Mouse (Mus musculus) stomach, embryonic 15.5 days (tissue): ENCODE measurements around the gene Haus6. TPM values are rescaled to one million over a fixed set of nuclear protein-coding genes. Genes with fewer than 3 reads are reported as not detected.
A peak's percentile ranks its signal among the peaks of the same experiment; 100 is the strongest.
"Not testable (repeated sequence)": the region's sequence is repeated elsewhere in the genome, so short reads cannot be mapped to it uniquely, and the experiment has no call there.

Experiments
- ATAC-seq: fragments of 200-750 bp; cut with Nextera tagmentation; 2 replicates; pipeline ENCODE4 v1.8.0; 2017; ENCODE audit warnings: low read depth, moderate number of reproducible peaks, moderate TSS enrichment; ENCODE audit not compliant: insufficient read depth, low FRiP score
- H3K27ac ChIP-seq: fragments of 300-500 bp; sonication (generic); 2 replicates; pipeline ENCODE4 v1.5.1; 2015; ENCODE audit warnings: mild to moderate bottlenecking, inconsistent platforms
- H3K27me3 ChIP-seq: fragments of 300-500 bp; sonication (generic); replicated peaks from 2 replicates; pipeline ENCODE4 v1.6.1; 2015; ENCODE audit warnings: inconsistent platforms
- H3K36me3 ChIP-seq: fragments of 300-500 bp; sonication (generic); 2 replicates; pipeline ENCODE4 v1.6.1; 2015; ENCODE audit warnings: inconsistent platforms
- H3K4me1 ChIP-seq: fragments of 300-500 bp; sonication (generic); 2 replicates; pipeline ENCODE4 v1.6.1; 2015; ENCODE audit warnings: inconsistent platforms
- H3K4me2 ChIP-seq: fragments of 300-500 bp; sonication (generic); 2 replicates; pipeline ENCODE4 v1.6.1; 2015; ENCODE audit warnings: mild to moderate bottlenecking, inconsistent platforms
- H3K4me3 ChIP-seq: fragments of 300-500 bp; sonication (generic); replicated peaks from 2 replicates; pipeline ENCODE4 v1.5.1; 2015; ENCODE audit warnings: inconsistent platforms
- H3K9ac ChIP-seq: fragments of 300-500 bp; sonication (generic); 2 replicates; pipeline ENCODE4 v1.6.1; 2015; ENCODE audit warnings: inconsistent platforms
- H3K9me3 ChIP-seq: fragments of 300-500 bp; sonication (generic); 2 replicates; pipeline ENCODE4 v1.6.1; 2016; ENCODE audit warnings: inconsistent platforms
- WGBS: fragments of 180-500 bp; shearing (Covaris S2); methylation state at CpG from one replicate; pipeline ENCODE4 v1.1.7; 2015; 5-methylcytosine and 5-hydroxymethylcytosine counted together
- polyA plus RNA-seq: library from polyadenylated mRNA; unstranded; fragments of >200 nt; fragmentation: Nextera tagmentation; extraction: Ambion mirVana; gene quantifications from 2 replicates; pipeline ENCODE4 v1.2.1, GENCODE M21; 2015

The Haus6 gene
- polyA plus RNA-seq, result 14.4 and 14.5 TPM in 2 replicates

- Histone ChIP-seq H3K9me3 (no peaks in the 10 kb centered on the region), H3K27ac (peak within 1 kb of the TSS; percentile 78), H3K27me3 (no peaks in the 10 kb centered on the region), H3K9ac (peak within 1 kb of the TSS; percentile 81), H3K36me3 (no peaks in the 10 kb centered on the region), H3K4me3 (peak within 1 kb of the TSS; percentile 90), H3K4me1 (peaks cover 4% of the 10 kb centered on the region; the same call in 1 of the 2 replicates), H3K4me2 (peak within 1 kb of the TSS; percentile 68)
- peak; percentile 100 for ATAC-seq
- under 1% methylated on average over 59 of the region's 59 CpGs for WGBS
Measured at GRCm38 (mm10) chr4:86611524-86612288, at the start of gene Haus6. Haus6 (minus strand) TSS chr4:86612055.

GRCm38 (mm10) chr4:86657176-86657575, 45.3 kb upstream of the Haus6 start:
- Histone ChIP-seq H3K36me3 (peaks cover 37% of the 10 kb centered on the region), H3K27ac (no peak overlapping the region)

GRCm38 (mm10) chr4:86656410-86656809, 44.6 kb upstream of the Haus6 start:
- not testable (repeated sequence) for H3K27ac ChIP-seq, H3K4me1 ChIP-seq, H3K4me2 ChIP-seq, H3K9me3 ChIP-seq, H3K4me3 ChIP-seq, ATAC-seq, H3K27me3 ChIP-seq, H3K9ac ChIP-seq
- 93% methylated on average over 8 of the region's 8 CpGs for WGBS
- H3K36me3 ChIP-seq, result peaks cover 30% of the 10 kb centered on the region

More at GRCm38 (mm10) chr4:86657176-86657575, 45.3 kb upstream of the Haus6 start:
- 95% methylated on average over 12 of the region's 12 CpGs for whole genome bisulfite sequencing
- Histone ChIP-seq H3K9ac (no peak overlapping the region), H3K4me1 (no peaks in the 10 kb centered on the region), H3K9me3 (no peaks in the 10 kb centered on the region), H3K4me2 (no peak overlapping the region), H3K27me3 (no peaks in the 10 kb centered on the region), H3K4me3 (no peak overlapping the region)
- no peak for ATAC-seq

- 73% methylated on average over 10 of the region's 10 CpGs for whole genome bisulfite sequencing
- H3K4me1 ChIP-seq, result no peaks in the 10 kb centered on the region
- no peaks in the 10 kb centered on the region for H3K27me3 ChIP-seq
- H3K4me2 ChIP-seq, result no peak overlapping the region
- H3K36me3 ChIP-seq, result peaks cover 4% of the 10 kb centered on the region; the same call in 1 of the 2 replicates
- no peak overlapping the region for H3K4me3 ChIP-seq
- H3K9ac ChIP-seq, result no peak overlapping the region
- ATAC-seq, result no peak
- no peak overlapping the region for H3K27ac ChIP-seq
- H3K9me3 ChIP-seq, result no peaks in the 10 kb centered on the region
Measured at GRCm38 (mm10) chr4:86651686-86652384, 40.0 kb upstream of the Haus6 start.

GRCm38 (mm10) chr4:86648394-86648793, 36.5 kb upstream of the Haus6 start:
- not testable (repeated sequence) for H3K27me3 ChIP-seq, H3K4me2 ChIP-seq

GRCm38 (mm10) chr4:86637561-86637960, 25.7 kb upstream of the Haus6 start:
- H3K9ac ChIP-seq, H3K36me3 ChIP-seq, H3K4me3 ChIP-seq, H3K4me2 ChIP-seq, H3K27ac ChIP-seq, ATAC-seq, H3K27me3 ChIP-seq, H3K4me1 ChIP-seq, H3K9me3 ChIP-seq: not testable (repeated sequence)
- WGBS, result 76% methylated on average over 9 of the region's 9 CpGs

More at GRCm38 (mm10) chr4:86648394-86648793, 36.5 kb upstream of the Haus6 start:
- not testable (repeated sequence) for H3K27ac ChIP-seq, H3K4me1 ChIP-seq, H3K9ac ChIP-seq, H3K4me3 ChIP-seq, H3K9me3 ChIP-seq, ATAC-seq, H3K36me3 ChIP-seq
- WGBS, result 91% methylated on average over 10 of the region's 13 CpGs

GRCm38 (mm10) chr4:86634873-86635272, 23.0 kb upstream of the Haus6 start:
- not testable (repeated sequence) for H3K9me3 ChIP-seq, H3K4me1 ChIP-seq, H3K4me2 ChIP-seq, H3K36me3 ChIP-seq, H3K9ac ChIP-seq, H3K27me3 ChIP-seq, H3K4me3 ChIP-seq, H3K27ac ChIP-seq
- peak; percentile 96 for ATAC-seq

GRCm38 (mm10) chr4:86634312-86634711, 22.5 kb upstream of the Haus6 start:
- not testable (repeated sequence) for H3K27ac ChIP-seq, H3K4me1 ChIP-seq, H3K4me2 ChIP-seq, H3K36me3 ChIP-seq, ATAC-seq, H3K4me3 ChIP-seq, H3K9ac ChIP-seq, H3K9me3 ChIP-seq, H3K27me3 ChIP-seq

- H3K9ac ChIP-seq, result not testable (repeated sequence)
Measured at GRCm38 (mm10) chr4:86632556-86632955, 20.7 kb upstream of the Haus6 start.

GRCm38 (mm10) chr4:86631831-86632230, 20.0 kb upstream of the Haus6 start:
- no peak for ATAC-seq
- WGBS, result 35% methylated on average over 4 of the region's 4 CpGs

More at GRCm38 (mm10) chr4:86632556-86632955, 20.7 kb upstream of the Haus6 start:
- WGBS, result 75% methylated on average over 5 of the region's 5 CpGs
- H3K4me2 ChIP-seq, H3K27ac ChIP-seq, H3K4me1 ChIP-seq, ATAC-seq, H3K36me3 ChIP-seq, H3K4me3 ChIP-seq, H3K9me3 ChIP-seq, H3K27me3 ChIP-seq: not testable (repeated sequence)

GRCm38 (mm10) chr4:86626496-86626895, 14.6 kb upstream of the Haus6 start:
- H3K4me1 ChIP-seq, H3K27ac ChIP-seq, H3K9ac ChIP-seq, H3K36me3 ChIP-seq, H3K27me3 ChIP-seq, H3K9me3 ChIP-seq, H3K4me3 ChIP-seq, H3K4me2 ChIP-seq: not testable (repeated sequence)
- ATAC-seq, result peak; percentile 39; the same call in 1 of the 2 replicates
- 73% methylated on average over 7 of the region's 7 CpGs for WGBS

More at GRCm38 (mm10) chr4:86631831-86632230, 20.0 kb upstream of the Haus6 start:
- no peaks in the 10 kb centered on the region for H3K36me3 ChIP-seq
- H3K4me1 ChIP-seq, result no peaks in the 10 kb centered on the region
- no peak overlapping the region for H3K9ac ChIP-seq
- no peak overlapping the region for H3K27ac ChIP-seq
- H3K4me3 ChIP-seq, result no peak overlapping the region
- no peaks in the 10 kb centered on the region for H3K27me3 ChIP-seq
- no peak overlapping the region for H3K4me2 ChIP-seq
- no peaks in the 10 kb centered on the region for H3K9me3 ChIP-seq

GRCm38 (mm10) chr4:86625463-86625862, 13.6 kb upstream of the Haus6 start:
- WGBS, result 85% methylated on average over 5 of the region's 5 CpGs
- no peak overlapping the region for H3K4me3 ChIP-seq
- H3K4me1 ChIP-seq, result no peaks in the 10 kb centered on the region
- no peaks in the 10 kb centered on the region for H3K36me3 ChIP-seq
- no peaks in the 10 kb centered on the region for H3K9me3 ChIP-seq
- no peak overlapping the region for H3K4me2 ChIP-seq
- H3K9ac ChIP-seq, result no peak overlapping the region
- no peaks in the 10 kb centered on the region for H3K27me3 ChIP-seq
- ATAC-seq, result no peak
- no peak overlapping the region for H3K27ac ChIP-seq
